Mouse (Mus musculus) forelimb bud, embryonic 11.5 days (tissue): ENCODE results near the gene Vps25.

Experiments
- DNase-seq: peaks from one replicate; pipeline ENCODE4 v3.0.0-alpha.2; 2012; ENCODE audit warnings: low read depth, low spot score

The Vps25 gene

GRCm38 (mm10) chr11:101253613-101254389 is at the start of gene Vps25:
TSS of gene Vps25 (plus strand) at chr11:101253707.
- DNase-seq, result peak; percentile 74

DNA sequence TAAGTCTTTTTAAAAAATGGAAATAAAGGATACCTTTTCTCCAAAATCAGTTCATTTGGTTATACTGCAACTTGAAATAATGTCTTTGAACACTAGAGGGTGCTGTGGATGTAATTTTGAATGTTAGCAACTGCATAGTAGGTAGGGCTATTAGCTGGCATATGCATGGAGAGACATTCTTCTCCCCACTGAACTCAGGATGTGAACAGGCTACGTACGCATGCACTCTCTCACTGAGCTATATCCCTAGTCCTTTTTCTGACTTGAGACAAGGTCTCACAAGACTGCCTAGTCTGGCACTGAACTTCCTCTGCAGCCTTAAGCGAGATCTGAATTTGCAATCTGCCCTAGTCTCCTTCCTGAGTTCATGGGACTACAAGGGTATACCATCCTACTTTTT is 41.5 kb upstream of the Vps25 start:
- DNase-seq, result peak; percentile 87

DNA sequence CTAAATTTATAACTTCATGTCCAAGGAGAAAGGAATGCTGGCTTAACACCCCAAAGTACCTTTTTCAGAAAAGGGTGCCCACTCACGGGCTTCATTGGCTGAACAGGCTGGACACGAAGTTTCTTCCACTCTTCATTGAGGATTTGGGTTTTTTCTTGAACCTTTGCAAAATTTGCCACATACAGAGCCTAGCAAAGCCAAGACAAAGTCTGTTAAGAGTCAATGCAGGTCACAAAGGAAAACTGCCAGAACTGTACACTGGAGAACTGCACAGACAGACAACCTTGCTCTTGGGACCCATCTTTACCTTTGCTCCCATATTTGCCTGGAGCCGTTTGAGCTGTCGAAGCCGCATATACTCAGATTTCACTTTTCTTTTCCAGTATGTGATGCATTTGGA is 36.6 kb upstream of the Vps25 start:
- DNase-seq, result no peak

- DNase-seq, result no peak
These were observed 35.0 kb upstream of the Vps25 start for GRCm38 (mm10) chr11:101218436-101219055.

DNA sequence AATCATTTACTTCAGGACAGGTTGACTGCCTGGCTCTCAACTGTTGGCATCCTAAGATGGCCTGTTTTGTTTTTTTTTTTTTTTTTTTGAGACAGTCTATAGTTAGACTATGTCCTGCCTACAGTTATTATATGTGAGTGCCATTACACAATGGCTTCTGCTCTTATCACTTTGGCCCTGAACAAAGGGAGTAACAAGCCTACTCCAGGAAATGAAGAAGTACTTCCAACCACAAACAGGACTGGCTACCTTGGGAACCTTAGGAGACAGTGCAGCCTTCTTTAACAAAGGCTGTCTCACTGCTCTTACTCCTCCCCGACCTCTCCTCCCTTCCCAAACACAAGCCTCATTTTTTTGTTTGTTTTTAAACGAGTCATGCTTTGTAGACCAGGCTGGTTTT is 32.7 kb upstream of the Vps25 start:
- DNase-seq, result no peak

GRCm38 (mm10) chr11:101221306-101221986 is 32.1 kb upstream of the Vps25 start:
- DNase-seq, result no peak

GRCm38 (mm10) chr11:101224337-101224736 is 29.2 kb upstream of the Vps25 start:
- no peak for DNase-seq

GRCm38 (mm10) chr11:101225331-101226064 is 28.0 kb upstream of the Vps25 start:
- no peak for DNase-seq

DNA sequence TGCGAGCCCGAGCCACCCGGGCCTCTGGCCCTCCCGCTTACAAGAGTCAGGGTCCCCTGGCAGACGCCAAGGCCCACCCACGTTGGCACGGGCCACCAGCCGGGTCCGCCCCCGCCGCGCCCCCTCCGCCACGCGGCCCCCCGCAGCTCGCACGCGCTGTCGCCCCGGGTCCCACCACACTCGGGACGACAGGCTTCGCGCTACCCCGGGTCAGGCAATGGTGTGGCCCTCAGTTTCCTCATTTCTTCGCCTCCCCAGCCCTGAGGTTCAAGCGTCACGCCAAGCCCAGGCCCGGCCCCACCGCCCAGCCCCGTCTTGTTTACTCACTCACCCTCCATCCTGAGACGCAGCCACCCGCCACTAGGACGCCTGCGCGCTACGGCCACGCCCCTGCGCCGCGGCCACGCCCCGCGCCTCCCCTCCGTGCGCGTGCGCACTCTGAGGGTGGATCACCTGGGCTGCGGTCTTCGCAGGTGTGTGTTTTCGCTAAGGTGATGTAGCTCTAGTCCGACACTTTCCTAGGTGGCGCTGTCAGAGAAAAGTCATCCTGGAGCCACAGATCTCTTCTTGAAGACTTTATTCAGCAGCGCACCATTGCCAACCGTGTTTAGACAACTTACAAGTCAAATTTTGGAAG is 27.3 kb upstream of the Vps25 start, which contains the start of gene Ezh1:
Gene Ezh1, minus strand, starts transcription at position 399 of the 637 bp plus-strand sequence.
- peak; percentile 75 for DNase-seq

GRCm38 (mm10) chr11:101229361-101229900 is 24.1 kb upstream of the Vps25 start:
- no peak for DNase-seq

GRCm38 (mm10) chr11:101230061-101230511 is 23.4 kb upstream of the Vps25 start:
- no peak for DNase-seq

DNA sequence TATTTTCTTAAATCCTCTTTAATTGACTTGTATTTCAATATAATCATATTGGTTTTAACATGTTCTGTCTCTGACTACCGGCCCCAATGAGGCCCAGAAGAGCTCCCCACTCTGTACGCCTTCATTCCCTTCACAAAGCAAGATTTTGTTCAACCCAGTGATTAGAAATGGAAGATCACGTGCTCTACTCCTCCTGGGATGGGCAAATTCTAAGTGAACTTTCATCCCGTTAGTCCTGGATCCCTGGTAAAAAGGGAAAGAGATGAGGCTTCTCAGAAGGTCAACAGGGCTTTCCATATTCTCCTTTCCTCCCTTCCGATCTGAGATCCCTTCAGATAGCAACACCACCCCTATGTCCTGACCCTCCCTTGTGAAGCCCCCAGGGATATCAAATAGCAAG is 23.0 kb upstream of the Vps25 start:
- no peak for DNase-seq

DNA sequence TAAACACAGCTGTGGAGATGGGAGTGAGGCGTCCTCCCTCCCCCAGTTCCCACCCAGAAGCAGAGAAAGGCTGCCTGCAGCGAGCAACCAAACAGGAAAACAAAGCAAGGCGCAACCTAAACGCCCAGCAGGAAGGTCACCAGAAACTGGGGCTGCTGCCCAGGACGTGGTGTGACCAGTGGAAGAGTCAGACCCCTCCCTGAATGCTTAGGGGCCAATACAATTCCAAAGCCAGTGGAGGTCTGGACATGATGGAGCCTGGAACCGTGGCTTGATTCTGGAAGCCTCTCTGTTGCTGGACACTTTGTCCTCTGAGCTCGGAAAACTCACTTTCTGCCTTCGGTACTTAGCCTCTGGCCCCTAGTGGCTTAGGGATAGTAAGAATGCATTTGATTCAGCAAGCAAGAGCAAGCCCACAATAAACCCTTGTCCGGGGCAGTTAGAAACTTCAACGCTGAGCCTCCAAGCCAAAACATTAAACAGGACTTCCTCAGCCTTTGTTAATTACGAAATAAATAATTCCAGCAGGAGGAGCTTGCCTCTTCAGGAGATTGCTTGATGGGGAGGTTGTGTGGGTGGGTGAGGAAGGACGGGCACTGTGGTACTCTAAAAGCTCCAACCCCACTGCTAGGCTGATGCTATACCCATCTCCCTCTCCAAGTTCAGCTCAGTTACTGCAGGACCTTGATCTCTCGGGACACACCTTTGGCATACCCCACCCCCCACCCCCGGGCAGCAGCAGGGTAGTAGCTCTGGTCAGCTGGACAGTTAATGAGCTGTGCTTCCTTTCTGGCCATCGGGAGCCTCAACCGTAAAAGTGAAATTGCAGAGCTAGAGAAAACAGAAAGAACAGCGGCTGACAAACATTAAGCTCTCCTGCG is 22.3 kb upstream of the Vps25 start:
- no peak for DNase-seq

DNA sequence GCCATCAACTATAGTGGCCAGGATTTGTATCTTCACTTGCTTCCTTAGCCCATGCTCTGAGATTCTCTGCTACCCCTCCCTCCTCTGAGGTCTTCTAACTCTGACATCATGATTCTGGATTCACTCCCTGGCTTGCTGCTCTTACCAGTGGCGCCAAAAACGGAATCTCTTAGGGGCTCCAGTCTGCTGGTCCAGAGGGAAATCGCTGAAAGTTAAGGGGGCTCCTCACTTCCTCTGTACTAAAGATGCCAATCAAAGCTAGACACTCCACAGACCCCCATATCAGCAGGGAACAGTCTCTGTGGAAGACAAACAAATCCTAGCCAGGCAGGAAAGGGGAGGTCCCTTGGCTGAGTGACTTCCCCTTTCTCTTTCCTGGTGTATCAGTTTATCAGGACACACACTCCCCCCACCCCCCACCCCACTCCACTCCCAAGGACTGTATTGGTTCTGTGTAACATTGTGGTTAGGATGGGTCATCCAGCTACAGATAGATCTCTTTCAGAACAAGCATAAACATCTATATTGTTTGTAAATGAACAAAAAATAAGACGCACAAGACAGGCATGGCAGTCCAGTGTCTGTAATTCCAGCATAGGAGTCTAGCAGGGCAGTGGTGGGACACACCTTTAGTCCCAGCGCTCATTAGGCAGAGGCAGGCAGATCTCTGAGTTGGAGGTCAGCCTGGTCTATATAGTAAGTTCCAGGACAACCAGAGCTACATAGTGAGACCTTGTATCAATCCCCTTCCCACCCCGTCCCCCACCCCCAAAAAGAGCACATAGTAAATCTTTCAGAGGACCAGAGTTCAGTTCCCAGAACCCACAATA is 21.3 kb upstream of the Vps25 start:
- no peak for DNase-seq

DNA sequence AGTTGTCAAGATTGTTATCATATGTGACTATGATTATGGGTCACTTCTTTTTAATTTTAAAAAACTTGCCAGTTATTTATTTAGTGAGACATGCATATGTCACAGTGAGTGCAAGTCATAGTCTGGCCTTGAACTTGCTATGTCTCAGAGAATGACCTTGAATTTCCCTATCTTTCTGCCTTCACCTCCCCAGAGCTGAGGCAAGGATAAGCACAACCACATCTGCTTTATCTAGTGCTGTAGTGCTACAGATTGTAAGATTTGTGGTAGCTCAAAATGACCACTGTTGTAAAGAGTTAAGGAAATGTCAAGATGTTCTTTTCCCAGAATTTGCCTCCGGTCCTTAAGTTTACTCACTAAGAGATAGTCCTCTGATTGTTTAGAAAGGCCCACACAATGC is 20.3 kb upstream of the Vps25 start:
- DNase-seq, result no peak

- no peak for DNase-seq
These were observed 19.4 kb upstream of the Vps25 start for GRCm38 (mm10) chr11:101234124-101234523.

DNA sequence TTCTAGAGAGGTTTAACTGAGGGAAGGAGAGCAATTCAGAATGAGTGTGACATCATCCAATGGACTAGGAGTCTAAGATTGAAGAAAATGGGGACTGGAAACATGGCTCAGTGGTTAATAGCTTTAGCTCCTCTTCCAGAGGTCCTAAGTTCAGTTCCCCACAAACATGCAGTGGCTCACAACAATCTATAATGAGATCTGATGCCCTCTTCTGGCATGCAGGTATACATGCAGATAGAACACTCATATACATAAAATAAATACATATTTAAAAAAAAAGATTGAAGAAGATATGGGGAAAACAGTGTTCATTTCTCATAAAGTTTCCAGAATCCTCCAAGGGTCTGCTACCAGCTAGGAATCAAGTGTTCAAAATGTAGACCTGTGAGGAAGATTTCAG is 18.1 kb upstream of the Vps25 start:
- DNase-seq, result no peak

- DNase-seq, result no peak
These were observed 16.7 kb upstream of the Vps25 start for GRCm38 (mm10) chr11:101236782-101237181.

GRCm38 (mm10) chr11:101238071-101238647 is 15.3 kb upstream of the Vps25 start:
- DNase-seq, result no peak
